Mouse (Mus musculus) CH12.LX (cell line): ENCODE measurements at regions not wholly inside any gene's neighbourhood (a gene's known extent, or its start where the extent isn't known, plus 50 kb on each side); places are given as distances from the start of the nearest gene placed in this dataset.

Experiments used
- JUN ChIP-seq: IDR thresholded peaks from 2 replicates; pipeline ENCODE4 v1.6.1; 2011; ENCODE audit warnings: low read depth, mild to moderate bottlenecking, low read length, improper control_type of control experiment, moderate library complexity; ENCODE audit not compliant: insufficient read depth
- NELFE ChIP-seq: IDR thresholded peaks from 2 replicates; pipeline ENCODE4 v1.6.1; 2011; ENCODE audit warnings: low read depth, low read length, improper control_type of control experiment
- POLR2A ChIP-seq: IDR thresholded peaks from 2 replicates; pipeline ENCODE4 v1.6.1; 2011; ENCODE audit warnings: low read depth, mild to moderate bottlenecking, improper control_type of control experiment, low read length
- RAD21 ChIP-seq: IDR thresholded peaks from 2 replicates; pipeline ENCODE4 v1.6.1; 2011; ENCODE audit warnings: low read depth, mild to moderate bottlenecking, low read length, improper control_type of control experiment, moderate library complexity
- ZC3H11A ChIP-seq: IDR thresholded peaks from 2 replicates; pipeline ENCODE4 v1.6.1; 2012; ENCODE audit warnings: low read depth, mild to moderate bottlenecking, inconsistent platforms, low read length, improper control_type of control experiment

GRCm38 (mm10) chr3:102384596-102384995 lies 85.1 kb upstream of the Ngf start:
- no peak for TF ChIP-seq POLR2A
- TF ChIP-seq ZC3H11A = no peak
- no peak for TF ChIP-seq JUN
- no peak for TF ChIP-seq NELFE
- TF ChIP-seq RAD21 = no peak
